Mouse (Mus musculus) C2C12 (cell line): ENCODE data around the gene Clec12b.

Experiments
- CTCF ChIP-seq: IDR thresholded peaks from one replicate; pipeline ENCODE4 v1.5.1; 2011; ENCODE audit not compliant: control insufficient read depth, insufficient read depth, insufficient read length
- MAX ChIP-seq: IDR thresholded peaks from one replicate; pipeline ENCODE4 v1.6.1; 2011; ENCODE audit warnings: mild to moderate bottlenecking, control low read depth
- MYOD1 ChIP-seq: IDR thresholded peaks from one replicate; pipeline ENCODE4 v1.6.1; 2011; ENCODE audit warnings: low read depth; ENCODE audit not compliant: control insufficient read depth, insufficient read length
- USF1 ChIP-seq: IDR thresholded peaks from one replicate; pipeline ENCODE4 v1.6.1; 2011; ENCODE audit warnings: low read depth, mild to moderate bottlenecking, control low read depth, moderate library complexity

DNA sequence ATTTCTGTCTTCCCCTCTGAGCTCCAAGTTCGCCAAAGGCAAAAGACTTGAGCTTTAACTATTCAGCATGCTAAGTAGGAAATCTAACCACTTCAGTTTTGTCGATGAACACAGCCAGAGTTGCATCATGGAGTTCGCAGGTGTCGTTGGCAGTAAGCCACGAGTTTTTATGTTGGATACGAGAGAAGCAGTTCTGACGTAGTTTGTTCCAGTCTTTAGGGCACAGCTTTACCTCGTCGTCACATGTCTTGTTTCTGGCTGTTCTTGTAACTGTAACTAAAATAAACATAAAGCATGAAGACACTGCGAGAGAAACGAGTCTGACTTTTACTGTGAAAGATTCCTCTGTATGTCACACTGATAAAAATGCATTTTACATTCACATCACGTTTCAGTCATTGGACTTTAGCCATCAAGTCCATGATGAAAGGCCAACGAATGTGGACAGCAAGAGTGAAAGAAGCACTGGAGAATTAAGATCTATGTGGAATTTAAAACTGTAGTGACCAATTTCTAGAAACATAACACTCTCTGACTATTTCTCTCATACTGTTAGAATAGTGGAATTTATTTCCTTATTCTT lies 59.0 kb downstream of the Clec12b start:
- no peak for TF ChIP-seq MYOD1
- no peak for TF ChIP-seq CTCF
- TF ChIP-seq USF1, result no peak
- no peak for TF ChIP-seq MAX
